Mouse (Mus musculus) stomach, postnatal 0 days (tissue): ENCODE measurements around the gene Anxa3.

ENCODE experiments used
- CTCF ChIP-seq: IDR thresholded peaks from 2 replicates; pipeline ENCODE4 v1.5.1; 2016; ENCODE audit warnings: antibody characterized with exemption, low read depth, mild to moderate bottlenecking, moderate library complexity
- EP300 ChIP-seq: optimal IDR thresholded peaks from 2 replicates; pipeline ENCODE3; 2016; ENCODE audit warnings: antibody characterized with exemption

- no peak for TF ChIP-seq CTCF
- no peak for TF ChIP-seq EP300
Measured at GRCm38 (mm10) chr5:96762021-96762420, 31.1 kb upstream of the Anxa3 start.
